Mouse (Mus musculus) yolk sac, embryonic 10.5 days (tissue): ENCODE data around the gene Anxa5.

Experiments used
- DNase-seq: peaks from one replicate; pipeline ENCODE4 v3.0.0-alpha.2; 2017; ENCODE audit warnings: low spot score

Anxa5 gene

GRCm38 (mm10) chr3:36475532-36476087 is at the start of gene Anxa5, which contains the start of gene 1810062G17Rik:
Anxa5 (minus strand) TSS chr3:36475894.
1810062G17Rik (plus strand) TSS chr3:36475937.
- peak; percentile 99 for DNase-seq

GRCm38 (mm10) chr3:36524466-36524865 is 48.8 kb upstream of the Anxa5 start:
- no peak for DNase-seq

GRCm38 (mm10) chr3:36522137-36522536 is 46.4 kb upstream of the Anxa5 start:
- DNase-seq: no peak

- DNase-seq: peak; percentile 38
Measured at GRCm38 (mm10) chr3:36521073-36522060, 45.7 kb upstream of the Anxa5 start, which contains the start of gene Gm11549. Gm11549 (minus strand) TSS chr3:36521813.

GRCm38 (mm10) chr3:36516196-36516595 is 40.5 kb upstream of the Anxa5 start:
- DNase-seq: no peak

GRCm38 (mm10) chr3:36511491-36511890 is 35.8 kb upstream of the Anxa5 start:
- DNase-seq: peak; percentile 29

GRCm38 (mm10) chr3:36505809-36506735 is 30.4 kb upstream of the Anxa5 start:
- DNase-seq: peak; percentile 32

- DNase-seq: no peak
Measured at GRCm38 (mm10) chr3:36505306-36505705, 29.6 kb upstream of the Anxa5 start.

- DNase-seq: no peak
Measured at GRCm38 (mm10) chr3:36501546-36501945, 25.9 kb upstream of the Anxa5 start.

GRCm38 (mm10) chr3:36500976-36501375 is 25.3 kb upstream of the Anxa5 start:
- no peak for DNase-seq

- DNase-seq: no peak
Measured at GRCm38 (mm10) chr3:36499418-36499817, 23.7 kb upstream of the Anxa5 start.

- no peak for DNase-seq
Measured at GRCm38 (mm10) chr3:36498224-36498623, 22.5 kb upstream of the Anxa5 start.

GRCm38 (mm10) chr3:36496746-36497145 is 21.1 kb upstream of the Anxa5 start:
- DNase-seq: peak; percentile 50

GRCm38 (mm10) chr3:36496273-36496672 is 20.6 kb upstream of the Anxa5 start:
- no peak for DNase-seq

- peak; percentile 79 for DNase-seq
Measured at GRCm38 (mm10) chr3:36495436-36495835, 19.7 kb upstream of the Anxa5 start.

- DNase-seq: no peak
Measured at GRCm38 (mm10) chr3:36494613-36495012, 18.9 kb upstream of the Anxa5 start.

- DNase-seq: no peak
Measured at GRCm38 (mm10) chr3:36493641-36494283, 18.1 kb upstream of the Anxa5 start.

- no peak for DNase-seq
Measured at GRCm38 (mm10) chr3:36492716-36493391, 17.2 kb upstream of the Anxa5 start.

- DNase-seq: no peak
Measured at GRCm38 (mm10) chr3:36491535-36491934, 15.8 kb upstream of the Anxa5 start.

- no peak for DNase-seq
Measured at GRCm38 (mm10) chr3:36489590-36489910, 13.9 kb upstream of the Anxa5 start.
